Mouse (Mus musculus): ENCODE data around the gene Jak1. TPM values are rescaled to one million over a fixed set of nuclear protein-coding genes. Genes with fewer than 3 reads are reported as not detected.

Gene Jak1
- polyA plus RNA-seq, 1 experiment from 2014 or later = 110 TPM

DNA sequence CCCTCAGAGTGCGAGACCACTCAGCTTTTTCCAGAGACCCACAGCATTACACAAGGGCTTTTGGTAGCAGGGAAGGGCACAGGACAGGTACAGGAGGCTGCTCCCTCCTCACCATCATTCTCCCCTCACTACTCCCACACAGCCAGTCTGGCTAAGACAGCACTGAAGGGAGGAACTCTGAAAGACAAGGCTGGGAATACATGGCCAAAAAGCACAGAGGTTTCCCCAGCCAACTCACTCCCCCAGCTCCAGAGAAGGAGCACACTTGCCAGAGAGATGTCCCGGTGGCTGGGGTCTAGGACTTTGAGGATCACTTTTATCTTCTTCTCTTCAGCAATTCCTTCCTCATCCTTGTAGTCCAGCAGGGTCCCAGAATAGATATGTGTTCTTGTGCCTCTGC lies 100.9 kb downstream of the Jak1 start:
- Histone ChIP-seq H3K27me3 (ENCODE audit: control insufficient read depth, insufficient read depth, low read length) (no peaks in the 10 kb centered on the region), H3K9ac (ENCODE audit: low read depth, low read length) (no peak overlapping the region), H3K9me3 (ENCODE audit: control insufficient read depth, low read length) (no peaks in the 10 kb centered on the region), H3K4me3 (ENCODE audit: low read length) (no peak overlapping the region), H3K4me2 (replicated peaks; ENCODE audit: low read depth, low read length) (no peak overlapping the region), H3K27ac (ENCODE audit: low read depth, low read length) (no peak overlapping the region), H3K36me3 (ENCODE audit: control insufficient read depth, insufficient read depth, low read length) (peaks cover 39% of the 10 kb centered on the region), H3K4me1 (ENCODE audit: control insufficient read depth, insufficient read depth, low read length) (no peaks in the 10 kb centered on the region)
- no peak for ATAC-seq (ENCODE audit: low FRiP score, low TSS enrichment)
- 77% methylated on average over 2 of the region's 2 CpGs for WGBS

DNA sequence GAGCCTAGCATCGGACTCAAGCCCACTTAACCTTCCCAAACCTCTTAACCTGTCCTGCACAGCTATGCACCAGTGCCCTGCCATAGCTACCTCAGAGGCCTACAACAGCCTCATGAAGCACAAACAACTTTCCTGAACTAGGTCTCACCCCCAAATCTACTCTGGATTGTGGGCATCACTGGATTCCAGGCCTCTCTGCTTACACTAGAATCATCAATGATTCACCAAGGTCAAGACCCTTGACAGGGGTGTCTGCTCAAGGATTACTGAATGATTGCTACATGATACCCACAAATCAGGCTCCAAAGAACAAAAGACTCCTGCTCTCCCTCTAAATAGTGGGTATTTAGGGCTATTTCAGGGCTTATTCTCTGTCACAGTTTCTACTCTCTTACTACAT lies 104.3 kb downstream of the Jak1 start:
- no peaks in the 10 kb centered on the region for H3K27me3 ChIP-seq (ENCODE audit: control insufficient read depth, insufficient read depth, low read length)
- no peaks in the 10 kb centered on the region for H3K4me1 ChIP-seq (ENCODE audit: control insufficient read depth, insufficient read depth, low read length)

DNA sequence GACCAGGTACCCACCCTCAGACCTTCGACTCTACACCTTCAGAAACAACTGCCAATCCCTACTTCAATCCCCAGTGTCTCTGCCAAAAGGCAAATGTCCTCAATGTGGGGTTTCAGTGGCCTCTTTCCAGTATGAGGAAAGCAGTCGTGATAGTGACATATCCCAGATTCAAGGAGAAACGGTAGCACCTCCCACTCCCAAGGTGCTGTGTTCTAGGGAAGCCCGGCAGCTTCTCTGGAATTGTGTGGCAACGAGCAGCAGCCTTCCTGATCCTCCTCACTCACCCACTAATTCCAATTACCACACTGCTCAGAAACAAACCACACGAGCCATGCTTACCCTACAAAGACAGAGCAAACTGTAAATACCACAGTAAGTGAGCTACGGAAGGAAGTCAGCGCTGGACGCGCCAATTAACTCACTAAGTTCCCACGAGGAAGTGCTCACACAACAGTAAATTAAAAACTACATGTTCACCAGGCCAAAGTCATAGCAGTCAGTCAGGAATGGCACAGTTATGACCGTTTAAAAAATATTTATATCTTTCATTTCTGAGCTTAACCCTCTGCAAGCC lies 105.8 kb downstream of the Jak1 start:
- Histone ChIP-seq H3K4me3 (ENCODE audit: low read length) (no peak overlapping the region), H3K4me2 (replicated peaks; ENCODE audit: low read depth, low read length) (no peak overlapping the region), H3K27me3 (ENCODE audit: control insufficient read depth, insufficient read depth, low read length) (no peaks in the 10 kb centered on the region), H3K9me3 (ENCODE audit: control insufficient read depth, low read length) (no peaks in the 10 kb centered on the region), H3K4me1 (ENCODE audit: control insufficient read depth, insufficient read depth, low read length) (no peaks in the 10 kb centered on the region), H3K27ac (ENCODE audit: low read depth, low read length) (no peak overlapping the region), H3K36me3 (ENCODE audit: control insufficient read depth, insufficient read depth, low read length) (peaks cover 77% of the 10 kb centered on the region), H3K9ac (ENCODE audit: low read depth, low read length) (no peak overlapping the region)
- ATAC-seq (ENCODE audit: low FRiP score, low TSS enrichment) = no peak
- WGBS = 66% methylated on average over 12 of the region's 12 CpGs

More for the DNA sequence above, 104.3 kb downstream of the Jak1 start:
- Histone ChIP-seq H3K4me2 (replicated peaks; ENCODE audit: low read depth, low read length) (no peak overlapping the region), H3K4me3 (ENCODE audit: low read length) (no peak overlapping the region), H3K27ac (ENCODE audit: low read depth, low read length) (no peak overlapping the region), H3K9me3 (ENCODE audit: control insufficient read depth, low read length) (no peaks in the 10 kb centered on the region), H3K36me3 (ENCODE audit: control insufficient read depth, insufficient read depth, low read length) (peaks cover 65% of the 10 kb centered on the region), H3K9ac (ENCODE audit: low read depth, low read length) (no peak overlapping the region)
- WGBS = 42% methylated on average over 1 of the region's 1 CpGs
- peak; percentile 20; the same call in 1 of the 2 replicates for ATAC-seq (ENCODE audit: low FRiP score, low TSS enrichment)

DNA sequence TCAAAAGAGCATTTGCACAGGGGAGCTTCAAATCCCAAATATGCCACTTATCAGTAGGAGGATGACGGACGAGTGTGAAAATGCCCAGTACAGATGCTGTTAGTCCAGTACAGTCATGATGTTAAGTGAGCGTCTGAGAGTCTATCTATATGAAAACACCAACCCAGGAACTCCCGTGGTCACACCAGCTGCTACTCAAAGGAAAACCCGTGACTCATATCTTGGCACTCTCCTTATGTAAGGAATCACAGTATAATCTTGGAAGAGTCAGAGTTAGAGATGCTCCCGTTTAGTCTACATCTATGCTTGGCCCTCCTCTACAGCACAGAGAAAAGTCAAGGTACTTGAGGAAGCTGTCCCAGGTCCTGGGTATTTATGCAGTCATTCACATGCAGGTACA lies 106.8 kb downstream of the Jak1 start:
- no peak overlapping the region for H3K4me3 ChIP-seq (ENCODE audit: low read length)
- no peak overlapping the region for H3K9ac ChIP-seq (ENCODE audit: low read depth, low read length)
- ATAC-seq (ENCODE audit: low FRiP score, low TSS enrichment) = no peak
- WGBS = 92% methylated on average over 6 of the region's 6 CpGs
- no peak overlapping the region for H3K27ac ChIP-seq (ENCODE audit: low read depth, low read length)
- H3K9me3 ChIP-seq (ENCODE audit: control insufficient read depth, low read length) = no peaks in the 10 kb centered on the region
- no peaks in the 10 kb centered on the region for H3K27me3 ChIP-seq (ENCODE audit: control insufficient read depth, insufficient read depth, low read length)
- peaks cover 80% of the 10 kb centered on the region for H3K36me3 ChIP-seq (ENCODE audit: control insufficient read depth, insufficient read depth, low read length)
- H3K4me2 ChIP-seq (replicated peaks; ENCODE audit: low read depth, low read length) = no peak overlapping the region
- H3K4me1 ChIP-seq (ENCODE audit: control insufficient read depth, insufficient read depth, low read length) = no peaks in the 10 kb centered on the region

DNA sequence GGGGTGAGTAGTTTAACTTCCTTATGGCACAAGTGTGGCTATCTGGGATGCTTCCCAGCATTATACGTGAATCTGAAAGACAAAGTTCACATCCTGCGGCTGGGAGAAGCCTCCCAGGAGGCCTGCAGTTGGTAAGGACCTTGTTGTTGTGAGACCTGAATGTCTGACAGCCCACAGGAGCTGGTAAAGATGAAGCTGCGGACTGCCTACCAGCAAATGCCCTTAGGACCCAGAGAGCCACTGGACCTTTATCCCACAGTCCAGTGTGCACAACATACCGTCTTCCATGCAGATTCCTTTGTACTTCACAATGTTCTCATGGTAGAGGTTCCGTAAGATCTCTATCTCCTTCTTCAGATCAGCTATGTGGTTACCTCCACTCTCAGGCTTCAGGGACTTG lies 107.6 kb downstream of the Jak1 start:
- no peak overlapping the region for H3K4me3 ChIP-seq (ENCODE audit: low read length)
- 88% methylated on average over 5 of the region's 5 CpGs for WGBS
- H3K4me2 ChIP-seq (replicated peaks; ENCODE audit: low read depth, low read length) = no peak overlapping the region
- H3K4me1 ChIP-seq (ENCODE audit: control insufficient read depth, insufficient read depth, low read length) = no peaks in the 10 kb centered on the region
- no peak for ATAC-seq (ENCODE audit: low FRiP score, low TSS enrichment)
- no peaks in the 10 kb centered on the region for H3K27me3 ChIP-seq (ENCODE audit: control insufficient read depth, insufficient read depth, low read length)
- no peaks in the 10 kb centered on the region for H3K9me3 ChIP-seq (ENCODE audit: control insufficient read depth, low read length)
- H3K36me3 ChIP-seq (ENCODE audit: control insufficient read depth, insufficient read depth, low read length) = peaks cover 80% of the 10 kb centered on the region
- H3K27ac ChIP-seq (ENCODE audit: low read depth, low read length) = no peak overlapping the region
- no peak overlapping the region for H3K9ac ChIP-seq (ENCODE audit: low read depth, low read length)

DNA sequence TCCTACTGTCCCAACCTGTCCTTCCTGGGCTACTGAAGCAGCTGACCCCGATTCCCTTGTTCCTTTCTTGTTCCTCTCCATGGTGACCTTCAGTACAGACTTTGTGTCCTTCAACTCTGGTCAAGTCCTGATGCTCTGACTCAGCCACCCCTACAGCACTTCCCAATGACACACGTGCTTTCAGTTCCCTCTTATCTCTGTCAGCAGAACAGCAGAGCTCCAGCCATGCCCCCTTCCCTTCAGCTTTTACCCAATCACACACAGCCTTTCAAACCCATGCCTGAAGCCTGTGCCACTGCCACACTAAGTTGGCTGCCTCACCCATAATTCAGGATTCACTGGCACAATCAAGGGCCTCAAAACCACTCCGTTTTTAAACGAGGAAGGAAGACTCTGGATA lies 109.5 kb downstream of the Jak1 start:
- peaks cover 85% of the 10 kb centered on the region for H3K36me3 ChIP-seq (ENCODE audit: control insufficient read depth, insufficient read depth, low read length)
- no peaks in the 10 kb centered on the region for H3K9me3 ChIP-seq (ENCODE audit: control insufficient read depth, low read length)
- 78% methylated on average over 4 of the region's 4 CpGs for WGBS
- H3K9ac ChIP-seq (ENCODE audit: low read depth, low read length) = no peak overlapping the region
- no peak overlapping the region for H3K4me2 ChIP-seq (replicated peaks; ENCODE audit: low read depth, low read length)
- no peak overlapping the region for H3K4me3 ChIP-seq (ENCODE audit: low read length)
- H3K27ac ChIP-seq (ENCODE audit: low read depth, low read length) = no peak overlapping the region
- ATAC-seq (ENCODE audit: low FRiP score, low TSS enrichment) = no peak
- no peaks in the 10 kb centered on the region for H3K27me3 ChIP-seq (ENCODE audit: control insufficient read depth, insufficient read depth, low read length)
- H3K4me1 ChIP-seq (ENCODE audit: control insufficient read depth, insufficient read depth, low read length) = no peaks in the 10 kb centered on the region

DNA sequence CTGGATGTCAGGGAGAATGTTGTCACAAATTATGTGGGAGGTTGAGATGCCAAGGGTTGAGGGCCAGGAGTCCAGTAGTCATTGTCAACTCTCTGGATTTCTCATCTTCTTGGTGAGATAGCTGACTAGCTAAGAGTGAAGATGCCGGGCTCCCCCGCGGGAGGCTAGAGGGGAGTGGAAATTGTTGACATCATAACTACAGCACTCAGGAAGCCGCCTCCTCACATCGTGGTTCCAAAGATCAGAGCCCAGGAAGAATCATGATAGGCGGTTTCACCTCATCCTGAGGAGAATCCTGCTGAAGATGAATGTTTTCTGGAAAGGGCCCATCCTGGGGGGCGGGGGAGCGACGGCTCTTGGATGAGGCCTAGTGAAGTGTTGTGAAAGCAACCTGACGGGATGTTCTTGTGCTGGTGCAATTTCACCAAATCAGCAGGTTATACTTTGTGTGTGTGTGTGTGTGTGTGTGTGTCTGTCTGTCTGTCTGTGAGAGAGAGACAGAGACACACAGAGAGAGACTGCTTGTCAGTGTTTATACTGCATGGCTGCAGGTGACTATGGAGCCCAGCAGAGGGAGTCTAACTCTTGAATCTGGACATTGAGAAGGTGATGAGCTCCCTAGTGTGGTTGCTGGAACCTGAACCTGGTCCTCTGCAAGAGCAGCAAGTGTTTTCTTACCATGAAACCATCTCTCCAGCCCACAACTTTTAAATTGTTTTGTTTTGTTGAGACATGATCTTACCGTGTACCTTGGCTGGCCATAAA lies 118.0 kb downstream of the Jak1 start:
- Histone ChIP-seq H3K9ac (ENCODE audit: low read depth, low read length) (no peak overlapping the region), H3K4me1 (ENCODE audit: control insufficient read depth, insufficient read depth, low read length) (no peaks in the 10 kb centered on the region), H3K27ac (ENCODE audit: low read depth, low read length) (no peak overlapping the region), H3K4me2 (replicated peaks; ENCODE audit: low read depth, low read length) (no peak overlapping the region), H3K27me3 (ENCODE audit: control insufficient read depth, insufficient read depth, low read length) (no peaks in the 10 kb centered on the region), H3K36me3 (ENCODE audit: control insufficient read depth, insufficient read depth, low read length) (peaks cover 20% of the 10 kb centered on the region; the same call in 1 of the 2 replicates), H3K9me3 (ENCODE audit: control insufficient read depth, low read length) (no peaks in the 10 kb centered on the region), H3K4me3 (ENCODE audit: low read length) (no peak overlapping the region)
- 85% methylated on average over 11 of the region's 11 CpGs for WGBS
- no peak for ATAC-seq (ENCODE audit: low FRiP score, low TSS enrichment)

DNA sequence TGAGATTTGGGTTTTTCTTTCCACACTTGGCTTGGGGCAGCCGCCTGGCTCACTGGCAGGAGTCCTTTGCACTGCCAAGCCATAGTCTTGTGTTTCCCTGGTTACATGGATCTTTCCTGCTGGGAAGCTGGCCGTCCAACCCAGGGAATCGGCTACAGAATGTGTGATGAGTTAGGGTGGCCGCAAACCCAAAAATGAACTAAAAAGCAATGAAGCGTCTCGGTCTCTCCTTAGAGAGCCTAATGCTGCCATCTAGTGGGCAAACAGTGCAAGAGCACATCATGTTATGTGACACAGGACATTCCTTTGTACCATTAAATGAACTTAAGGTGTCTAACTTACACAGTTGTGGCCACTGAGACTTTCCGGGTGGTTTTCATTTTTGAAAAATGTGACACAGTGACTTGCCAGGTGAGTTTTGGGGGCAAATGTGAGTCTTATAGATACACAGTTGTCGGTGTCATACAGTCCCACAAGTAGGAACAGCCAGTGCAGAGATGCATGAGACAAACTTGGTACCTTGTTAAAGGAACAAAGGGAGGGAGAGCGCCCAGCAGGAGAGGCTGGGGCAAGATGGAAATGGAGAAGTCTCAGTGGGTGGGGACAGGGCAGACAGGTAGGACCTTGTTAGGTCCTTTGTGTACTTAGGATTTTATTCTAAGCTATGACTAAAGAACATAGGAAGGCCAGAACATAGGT lies 118.9 kb downstream of the Jak1 start:
- H3K4me3 ChIP-seq (ENCODE audit: low read length) = no peak overlapping the region
- H3K9me3 ChIP-seq (ENCODE audit: control insufficient read depth, low read length) = no peaks in the 10 kb centered on the region
- no peaks in the 10 kb centered on the region for H3K27me3 ChIP-seq (ENCODE audit: control insufficient read depth, insufficient read depth, low read length)
- WGBS = 35% methylated on average over 9 of the region's 9 CpGs
- peaks cover 15% of the 10 kb centered on the region; the same call in 1 of the 2 replicates for H3K36me3 ChIP-seq (ENCODE audit: control insufficient read depth, insufficient read depth, low read length)
- H3K27ac ChIP-seq (ENCODE audit: low read depth, low read length) = no peak overlapping the region
- H3K9ac ChIP-seq (ENCODE audit: low read depth, low read length) = no peak overlapping the region
- H3K4me2 ChIP-seq (replicated peaks; ENCODE audit: low read depth, low read length) = no peak overlapping the region
- H3K4me1 ChIP-seq (ENCODE audit: control insufficient read depth, insufficient read depth, low read length) = no peaks in the 10 kb centered on the region
- peak; percentile 25 for ATAC-seq (ENCODE audit: low FRiP score, low TSS enrichment)

DNA sequence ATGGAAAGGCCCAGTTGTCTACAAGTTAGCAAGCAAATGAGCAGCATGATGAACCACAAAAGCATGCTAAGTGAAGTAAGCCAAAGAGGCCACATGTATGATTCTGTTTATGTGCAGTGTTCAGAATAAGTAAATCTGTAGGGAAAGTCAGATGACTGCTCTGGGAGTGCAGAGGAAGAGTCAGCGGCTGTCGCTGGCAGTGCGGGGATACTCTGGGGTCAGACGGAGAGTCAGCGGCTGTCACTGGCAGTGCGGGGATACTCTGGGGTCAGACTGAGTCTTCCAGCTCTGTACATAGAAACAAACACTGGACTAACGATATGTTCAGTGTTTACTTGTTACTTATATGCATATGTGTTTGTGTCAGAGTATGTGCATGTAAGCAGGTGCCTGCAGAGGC lies 120.3 kb downstream of the Jak1 start:
- H3K4me3 ChIP-seq (ENCODE audit: low read length) = no peak overlapping the region
- H3K4me1 ChIP-seq (ENCODE audit: control insufficient read depth, insufficient read depth, low read length) = no peaks in the 10 kb centered on the region
- 89% methylated on average over 7 of the region's 7 CpGs for WGBS
- no peak overlapping the region for H3K27ac ChIP-seq (ENCODE audit: low read depth, low read length)
- H3K27me3 ChIP-seq (ENCODE audit: control insufficient read depth, insufficient read depth, low read length) = no peaks in the 10 kb centered on the region
- H3K36me3 ChIP-seq (ENCODE audit: control insufficient read depth, insufficient read depth, low read length) = peaks cover 1% of the 10 kb centered on the region; the same call in 1 of the 2 replicates
- no peak for ATAC-seq (ENCODE audit: low FRiP score, low TSS enrichment)
- no peak overlapping the region for H3K9ac ChIP-seq (ENCODE audit: low read depth, low read length)
- H3K4me2 ChIP-seq (replicated peaks; ENCODE audit: low read depth, low read length) = no peak overlapping the region
- H3K9me3 ChIP-seq (ENCODE audit: control insufficient read depth, low read length) = no peaks in the 10 kb centered on the region

Measured in kidney, embryonic 14.5 days (tissue).